Mouse (Mus musculus): ENCODE results near the gene Aven. TPM values are rescaled to one million over a fixed set of nuclear protein-coding genes. Genes with fewer than 3 reads are reported as not detected.

The Aven gene
- polyA plus RNA-seq, 1 experiment from 2014 or later = 8.4 TPM

DNA sequence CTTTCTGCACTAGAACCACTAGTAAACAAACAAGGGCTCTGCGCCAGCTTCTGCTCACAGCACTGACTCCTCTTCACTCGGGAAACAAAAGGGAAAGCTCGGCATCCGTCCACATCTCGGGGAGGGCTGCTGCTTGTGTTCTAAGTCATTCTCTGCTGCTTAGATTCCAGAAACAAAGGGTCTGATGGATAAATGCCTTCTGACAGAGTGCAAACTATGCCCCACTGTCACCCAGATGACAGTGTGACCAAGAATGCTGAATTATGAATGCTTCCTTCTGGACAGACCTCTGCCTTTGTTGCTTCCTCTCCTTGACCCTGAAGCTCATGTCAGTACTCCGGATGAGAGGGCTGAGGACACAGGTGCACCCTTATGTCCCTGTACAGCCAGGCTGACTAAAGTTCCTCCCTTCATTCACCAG, 98.7 kb downstream of the Aven start:
- no peak overlapping the region for H3K27ac ChIP-seq
- no peak overlapping the region for H3K9ac ChIP-seq
- H3K4me2 ChIP-seq (replicated peaks) = no peak overlapping the region
- no peaks in the 10 kb centered on the region for H3K9me3 ChIP-seq
- no peaks in the 10 kb centered on the region for H3K4me1 ChIP-seq (replicated peaks)
- no peak for ATAC-seq
- WGBS = 63% methylated on average over 6 of the region's 6 CpGs
- no peaks in the 10 kb centered on the region for H3K36me3 ChIP-seq
- no peak overlapping the region for H3K4me3 ChIP-seq (replicated peaks)
- no peaks in the 10 kb centered on the region for H3K27me3 ChIP-seq (replicated peaks)

DNA sequence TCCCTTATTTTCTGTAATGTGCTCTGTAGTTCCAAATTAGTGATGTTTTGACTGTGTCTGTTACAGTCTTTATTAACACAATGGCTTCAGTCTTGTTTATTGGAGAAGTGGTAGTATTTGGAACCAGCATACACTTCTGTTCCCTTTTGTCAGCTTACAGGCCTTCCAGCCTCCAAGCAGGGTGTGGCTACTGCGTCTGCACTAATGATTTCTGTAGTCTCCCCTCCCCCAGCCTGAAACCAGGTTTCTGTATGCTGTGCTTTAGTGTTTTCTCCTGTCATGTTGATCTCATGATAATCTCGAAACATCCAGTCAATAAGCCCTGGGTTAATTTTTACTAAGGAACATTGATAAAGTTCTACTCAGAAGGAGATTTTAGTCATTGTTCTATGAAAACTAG, 100.6 kb downstream of the Aven start:
- Histone ChIP-seq H3K4me2 (replicated peaks) (no peak overlapping the region), H3K36me3 (no peaks in the 10 kb centered on the region), H3K4me1 (replicated peaks) (no peaks in the 10 kb centered on the region), H3K9me3 (no peaks in the 10 kb centered on the region), H3K27me3 (replicated peaks) (no peaks in the 10 kb centered on the region), H3K27ac (no peak overlapping the region), H3K9ac (no peak overlapping the region), H3K4me3 (replicated peaks) (no peak overlapping the region)
- WGBS = 53% methylated on average over 2 of the region's 2 CpGs
- peak; percentile 66; the same call in 1 of the 2 replicates for ATAC-seq

DNA sequence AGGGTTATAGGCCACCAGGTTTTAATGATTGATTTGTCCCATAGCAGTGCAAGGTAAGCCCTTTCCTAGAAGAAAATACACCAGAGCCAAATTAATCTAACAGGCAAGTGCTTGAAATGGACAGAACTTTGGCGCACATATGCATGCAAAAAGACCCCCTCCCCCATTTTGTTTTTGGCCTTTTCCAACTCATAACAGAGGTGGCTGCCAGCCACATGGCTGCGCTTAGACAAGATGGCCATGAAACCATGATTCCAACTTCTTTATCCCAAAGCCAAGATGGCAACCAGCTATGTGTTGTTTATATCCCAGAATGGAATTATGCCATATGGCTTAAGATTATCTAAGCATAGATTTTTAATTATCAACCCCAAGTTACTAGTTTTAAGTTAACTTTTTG, 101.0 kb downstream of the Aven start:
- no peaks in the 10 kb centered on the region for H3K9me3 ChIP-seq

DNA sequence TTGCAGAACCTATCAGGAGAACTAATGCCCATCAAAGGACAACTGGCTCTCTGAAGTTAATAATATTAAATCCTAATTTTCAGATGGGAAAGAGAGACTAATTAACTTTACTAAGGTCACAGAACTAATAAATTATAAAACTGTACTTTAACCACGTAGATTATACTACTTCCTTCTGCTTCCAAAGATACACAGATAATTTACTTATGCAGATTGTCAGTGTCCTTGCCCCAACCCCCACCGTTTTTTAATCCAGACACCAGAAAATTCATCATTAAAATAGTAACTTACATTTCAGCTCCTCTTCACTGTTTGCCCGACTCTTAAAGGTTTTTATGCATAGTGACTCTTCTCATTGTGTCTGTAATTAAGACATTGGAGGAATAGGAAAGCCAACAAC, 103.0 kb downstream of the Aven start:
- Histone ChIP-seq H3K4me3 (replicated peaks) (no peak overlapping the region), H3K27ac (no peak overlapping the region), H3K9ac (no peak overlapping the region), H3K4me1 (replicated peaks) (no peaks in the 10 kb centered on the region), H3K9me3 (no peaks in the 10 kb centered on the region), H3K36me3 (no peaks in the 10 kb centered on the region), H3K27me3 (replicated peaks) (no peaks in the 10 kb centered on the region), H3K4me2 (replicated peaks) (no peak overlapping the region)
- WGBS = 79% methylated on average over 3 of the region's 3 CpGs
- ATAC-seq = no peak

More for the DNA sequence above, 101.0 kb downstream of the Aven start:
- Histone ChIP-seq H3K9ac (no peak overlapping the region), H3K27me3 (replicated peaks) (no peaks in the 10 kb centered on the region), H3K4me2 (replicated peaks) (no peak overlapping the region), H3K27ac (no peak overlapping the region), H3K36me3 (no peaks in the 10 kb centered on the region), H3K4me1 (replicated peaks) (no peaks in the 10 kb centered on the region), H3K4me3 (replicated peaks) (no peak overlapping the region)
- 97% methylated on average over 2 of the region's 2 CpGs for WGBS
- ATAC-seq = 0 out of 2 replicates have a peak, but pooled peaks have one; percentile 8

DNA sequence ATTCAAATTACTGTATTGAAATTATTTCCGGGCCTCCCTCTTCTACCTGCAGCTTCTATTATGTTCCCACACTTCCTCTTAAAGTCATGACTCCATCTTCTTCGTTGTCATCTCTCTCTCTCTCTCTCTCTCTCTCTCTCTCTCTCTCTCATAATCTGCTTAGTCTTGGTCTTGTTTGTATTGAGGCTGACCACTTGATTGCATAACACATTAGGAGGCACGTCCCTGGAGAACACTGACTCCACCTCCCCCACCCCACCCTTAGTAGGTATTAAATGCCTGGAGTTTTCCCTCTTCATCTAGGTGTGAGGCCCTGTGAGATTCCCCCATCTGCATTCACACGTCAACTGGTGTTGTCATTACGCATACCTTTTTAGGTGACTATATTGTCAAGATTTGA, 103.7 kb downstream of the Aven start:
- no peaks in the 10 kb centered on the region for H3K9me3 ChIP-seq
- H3K9ac ChIP-seq = no peak overlapping the region
- ATAC-seq = no peak
- H3K4me2 ChIP-seq (replicated peaks) = no peak overlapping the region
- whole genome bisulfite sequencing = 67% methylated on average over 5 of the region's 5 CpGs
- no peaks in the 10 kb centered on the region for H3K4me1 ChIP-seq (replicated peaks)
- H3K4me3 ChIP-seq (replicated peaks) = no peak overlapping the region
- no peak overlapping the region for H3K27ac ChIP-seq
- H3K27me3 ChIP-seq (replicated peaks) = no peaks in the 10 kb centered on the region
- no peaks in the 10 kb centered on the region for H3K36me3 ChIP-seq

DNA sequence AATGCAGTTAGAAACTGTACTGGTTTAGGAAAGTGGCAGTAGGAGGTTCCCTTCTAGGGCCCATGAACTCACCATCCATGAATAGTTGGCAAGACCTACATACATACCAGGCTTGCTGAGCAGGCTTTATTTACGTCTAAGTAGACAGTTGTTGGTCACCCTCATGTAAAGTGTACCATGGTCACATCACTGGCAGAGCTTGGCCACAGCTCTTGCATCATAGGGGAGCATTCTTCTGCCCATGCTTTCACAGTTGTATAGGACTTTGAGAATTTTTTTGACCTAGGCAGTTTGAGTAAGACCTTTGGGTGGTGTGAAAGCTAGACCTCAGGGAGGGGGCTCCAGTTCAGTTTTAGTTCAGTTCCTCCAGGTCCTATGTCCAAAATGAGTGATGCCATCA, 104.3 kb downstream of the Aven start:
- H3K4me1 ChIP-seq (replicated peaks) = no peaks in the 10 kb centered on the region
- no peak overlapping the region for H3K27ac ChIP-seq
- no peaks in the 10 kb centered on the region for H3K36me3 ChIP-seq
- no peak overlapping the region for H3K4me2 ChIP-seq (replicated peaks)
- 68% methylated on average over 1 of the region's 1 CpGs for WGBS
- H3K9me3 ChIP-seq = no peaks in the 10 kb centered on the region
- H3K4me3 ChIP-seq (replicated peaks) = no peak overlapping the region
- no peaks in the 10 kb centered on the region for H3K27me3 ChIP-seq (replicated peaks)
- no peak overlapping the region for H3K9ac ChIP-seq
- no peak for ATAC-seq

DNA sequence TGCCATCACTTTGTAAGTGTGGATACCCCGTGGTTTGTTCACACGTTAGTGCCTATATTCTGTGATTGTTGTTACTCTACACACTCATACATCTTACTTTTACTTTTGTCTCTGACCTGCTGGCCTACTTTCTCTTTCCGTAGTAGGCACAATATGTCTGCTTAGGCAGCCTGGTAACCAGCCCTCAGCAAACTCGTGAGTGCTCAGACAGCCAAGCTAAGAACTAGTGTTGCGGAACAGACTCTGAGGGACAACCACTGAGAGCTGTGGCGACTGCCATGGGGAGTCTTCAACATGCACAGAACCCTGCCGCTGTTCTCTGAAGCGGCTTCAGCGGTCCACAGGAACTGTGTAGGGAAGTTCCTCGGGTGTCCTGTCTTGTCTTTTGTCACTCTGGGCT, 107.5 kb downstream of the Aven start:
- Histone ChIP-seq H3K4me2 (replicated peaks) (no peak overlapping the region), H3K27ac (no peak overlapping the region), H3K27me3 (replicated peaks) (no peaks in the 10 kb centered on the region), H3K4me3 (replicated peaks) (no peak overlapping the region), H3K9ac (no peak overlapping the region), H3K36me3 (no peaks in the 10 kb centered on the region), H3K9me3 (no peaks in the 10 kb centered on the region), H3K4me1 (replicated peaks) (no peaks in the 10 kb centered on the region)
- no peak for ATAC-seq
- WGBS = 76% methylated on average over 10 of the region's 10 CpGs

DNA sequence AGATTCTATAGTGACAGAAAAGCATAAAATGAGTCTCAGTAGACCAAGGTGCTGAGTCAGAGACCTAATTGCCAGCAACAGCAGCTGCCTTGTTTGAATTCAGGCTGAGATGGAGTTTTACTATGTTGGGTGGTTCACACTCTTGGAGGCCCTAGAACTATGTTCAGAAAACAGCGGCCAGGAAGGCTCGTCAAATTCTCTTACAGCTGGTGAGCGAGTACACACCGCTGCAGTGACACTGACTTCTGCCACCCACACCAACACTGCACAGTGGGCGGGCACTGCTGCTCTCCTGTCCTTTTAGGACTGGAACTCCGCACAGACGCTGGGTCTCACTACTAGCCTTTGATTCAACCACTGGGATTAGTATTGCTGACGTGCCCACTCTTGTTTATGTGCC, 109.7 kb downstream of the Aven start:
- Histone ChIP-seq H3K9ac (no peak overlapping the region), H3K36me3 (no peaks in the 10 kb centered on the region), H3K27ac (no peak overlapping the region), H3K27me3 (replicated peaks) (no peaks in the 10 kb centered on the region), H3K4me3 (replicated peaks) (no peak overlapping the region), H3K9me3 (no peaks in the 10 kb centered on the region), H3K4me1 (replicated peaks) (no peaks in the 10 kb centered on the region), H3K4me2 (replicated peaks) (no peak overlapping the region)
- 72% methylated on average over 8 of the region's 8 CpGs for WGBS
- no peak for ATAC-seq

DNA sequence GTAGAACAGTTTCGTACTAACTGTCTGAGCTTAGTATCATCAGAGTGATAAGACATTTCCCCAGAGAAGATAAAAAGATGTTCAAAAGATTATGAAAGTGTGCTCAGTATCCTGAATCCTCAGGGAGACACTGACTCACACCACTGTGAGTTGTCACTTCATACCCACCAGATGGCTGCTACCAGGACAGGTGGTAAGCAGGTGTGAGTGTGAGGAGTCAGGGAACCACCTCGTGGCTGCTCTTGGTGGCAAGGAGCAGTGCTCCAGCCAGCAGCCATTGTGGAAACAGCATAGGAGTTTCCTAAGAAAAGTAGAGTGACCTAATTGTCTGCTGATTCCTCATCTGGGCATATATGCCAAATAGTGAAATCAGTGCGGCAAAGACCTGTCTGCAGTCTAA, 113.8 kb downstream of the Aven start:
- Histone ChIP-seq H3K4me2 (replicated peaks) (no peak overlapping the region), H3K9ac (no peak overlapping the region), H3K36me3 (no peaks in the 10 kb centered on the region), H3K27ac (no peak overlapping the region), H3K4me3 (replicated peaks) (no peak overlapping the region), H3K9me3 (no peaks in the 10 kb centered on the region), H3K27me3 (replicated peaks) (no peaks in the 10 kb centered on the region), H3K4me1 (replicated peaks) (no peaks in the 10 kb centered on the region)
- WGBS = 70% methylated on average over 3 of the region's 3 CpGs
- no peak for ATAC-seq

DNA sequence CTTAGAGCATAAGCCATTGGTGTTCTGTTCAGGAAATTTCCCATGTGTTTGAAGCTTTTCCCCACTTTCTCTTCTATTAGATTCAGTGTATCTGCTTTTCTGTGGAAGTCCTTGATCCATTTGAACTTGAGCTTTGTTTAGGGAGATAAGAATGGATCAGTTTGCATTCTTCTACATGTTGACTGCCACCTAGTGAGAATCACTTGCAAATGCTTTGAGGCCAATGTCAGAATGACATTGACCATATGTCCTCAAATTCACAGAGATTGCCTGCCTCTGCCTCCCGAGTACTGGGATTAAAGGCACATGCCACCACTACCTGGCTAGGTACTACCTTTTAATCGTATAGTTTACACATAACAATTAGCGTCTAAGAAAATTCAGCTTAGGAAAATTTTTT, 119.9 kb downstream of the Aven start:
- no peak for ATAC-seq
- Histone ChIP-seq H3K4me1 (replicated peaks) (no peaks in the 10 kb centered on the region), H3K27ac (no peak overlapping the region), H3K4me3 (replicated peaks) (no peak overlapping the region), H3K36me3 (no peaks in the 10 kb centered on the region), H3K9ac (no peak overlapping the region), H3K27me3 (replicated peaks) (no peaks in the 10 kb centered on the region), H3K9me3 (no peaks in the 10 kb centered on the region), H3K4me2 (replicated peaks) (no peak overlapping the region)
- 74% methylated on average over 3 of the region's 3 CpGs for WGBS

DNA sequence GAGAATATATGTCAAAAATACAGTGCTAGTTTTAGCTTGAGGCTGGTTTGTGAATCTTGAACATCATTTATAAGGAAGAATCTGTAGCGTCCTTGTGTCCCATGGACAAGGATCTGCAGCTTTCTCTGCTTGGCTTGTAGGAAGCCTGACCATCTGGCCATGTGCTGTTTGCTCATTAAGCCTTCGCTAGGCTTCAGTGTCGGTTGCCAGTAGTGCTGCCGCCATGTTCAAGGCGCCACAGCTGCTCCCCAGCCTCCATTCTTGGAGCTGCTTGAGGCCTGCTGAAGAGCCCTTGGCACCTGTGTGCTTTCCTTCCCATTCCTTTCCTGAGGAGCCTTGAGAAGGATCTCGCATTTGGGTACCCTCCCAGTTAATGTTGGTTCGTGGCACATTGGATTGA, 121.6 kb downstream of the Aven start:
- H3K9ac ChIP-seq = no peak overlapping the region
- no peak for ATAC-seq
- 87% methylated on average over 7 of the region's 7 CpGs for WGBS

DNA sequence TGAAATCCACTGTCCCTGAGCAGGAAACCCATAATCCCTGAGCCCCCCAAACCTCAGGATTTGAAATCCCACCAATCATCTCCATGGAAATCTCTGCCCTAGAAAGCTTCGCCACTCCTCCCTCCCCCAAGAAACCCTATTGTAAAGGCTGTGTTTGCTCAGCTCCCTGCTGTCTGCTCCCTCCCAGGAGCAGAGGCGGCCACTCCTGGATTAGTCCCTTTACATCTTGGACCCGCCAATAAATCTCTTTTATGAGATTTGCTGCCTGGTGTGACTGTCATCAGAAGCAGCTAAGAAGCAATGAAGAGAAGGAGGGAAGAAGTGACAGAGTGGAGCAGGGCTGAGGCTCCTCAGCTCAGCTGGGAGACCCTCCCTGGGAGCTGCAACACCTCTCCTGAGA, 124.4 kb downstream of the Aven start:
- H3K4me3 ChIP-seq (replicated peaks) = no peak overlapping the region
- ATAC-seq = peak; percentile 59
- no peaks in the 10 kb centered on the region for H3K9me3 ChIP-seq
- H3K9ac ChIP-seq = no peak overlapping the region
- H3K4me2 ChIP-seq (replicated peaks) = no peak overlapping the region
- H3K36me3 ChIP-seq = no peaks in the 10 kb centered on the region
- 30% methylated on average over 3 of the region's 3 CpGs for WGBS
- H3K4me1 ChIP-seq (replicated peaks) = no peaks in the 10 kb centered on the region
- H3K27me3 ChIP-seq (replicated peaks) = no peaks in the 10 kb centered on the region
- H3K27ac ChIP-seq = no peak overlapping the region

More for the DNA sequence above, 121.6 kb downstream of the Aven start:
- Histone ChIP-seq H3K4me2 (replicated peaks) (no peak overlapping the region), H3K9me3 (no peaks in the 10 kb centered on the region), H3K27ac (no peak overlapping the region), H3K27me3 (replicated peaks) (no peaks in the 10 kb centered on the region), H3K4me3 (replicated peaks) (no peak overlapping the region), H3K36me3 (no peaks in the 10 kb centered on the region), H3K4me1 (replicated peaks) (no peaks in the 10 kb centered on the region)

DNA sequence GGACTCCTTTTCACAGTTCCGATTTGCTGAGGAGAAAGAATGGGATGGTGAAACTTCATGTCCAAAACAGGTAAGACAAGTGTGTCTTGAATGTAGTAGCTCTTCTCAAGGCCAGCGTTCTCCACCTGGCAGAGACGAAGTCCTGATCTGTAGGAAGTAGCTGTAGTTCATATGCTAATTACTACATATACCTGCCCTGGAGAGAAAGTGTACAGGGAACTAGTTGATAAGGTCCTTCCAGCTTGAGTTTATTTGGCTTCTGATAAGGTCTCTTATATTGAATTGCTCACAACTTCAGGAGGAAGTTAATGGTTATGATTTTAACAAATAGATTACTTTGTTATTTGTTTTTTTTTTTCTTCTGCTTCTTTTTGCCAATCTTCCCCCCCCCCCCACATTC, 132.4 kb downstream of the Aven start:
- WGBS = 62% methylated on average over 3 of the region's 3 CpGs
- peak; percentile 67 for ATAC-seq
- H3K9me3 ChIP-seq = no peaks in the 10 kb centered on the region
- H3K9ac ChIP-seq = no peak overlapping the region
- H3K36me3 ChIP-seq = no peaks in the 10 kb centered on the region
- no peaks in the 10 kb centered on the region for H3K27me3 ChIP-seq (replicated peaks)
- H3K4me3 ChIP-seq (replicated peaks) = no peak overlapping the region
- no peaks in the 10 kb centered on the region for H3K4me1 ChIP-seq (replicated peaks)
- no peak overlapping the region for H3K4me2 ChIP-seq (replicated peaks)
- no peak overlapping the region for H3K27ac ChIP-seq

DNA sequence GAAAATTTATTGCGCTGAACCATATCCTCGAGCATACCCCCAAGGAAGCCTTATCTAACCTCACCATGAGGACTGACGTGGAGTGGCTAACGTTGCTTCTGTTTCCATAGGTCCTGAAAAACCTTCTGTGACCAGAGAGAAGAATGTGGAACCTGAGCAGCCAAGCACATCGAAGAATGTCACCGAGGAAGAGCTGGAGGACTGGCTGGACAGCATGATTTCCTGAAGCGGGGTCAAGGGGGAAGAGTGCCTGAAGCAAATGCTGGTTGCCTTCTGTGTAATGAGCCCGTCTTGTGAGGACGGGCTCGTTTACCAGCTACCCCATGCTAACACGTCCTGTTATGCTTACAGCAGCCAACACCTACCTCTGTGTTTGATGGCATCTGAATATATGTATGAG, 137.9 kb downstream of the Aven start:
- no peaks in the 10 kb centered on the region for H3K27me3 ChIP-seq (replicated peaks)
- H3K4me3 ChIP-seq (replicated peaks) = no peak overlapping the region
- H3K27ac ChIP-seq = no peak overlapping the region
- ATAC-seq = no peak
- H3K36me3 ChIP-seq = no peaks in the 10 kb centered on the region
- H3K4me1 ChIP-seq (replicated peaks) = no peaks in the 10 kb centered on the region
- no peak overlapping the region for H3K4me2 ChIP-seq (replicated peaks)
- WGBS = 89% methylated on average over 11 of the region's 11 CpGs
- no peak overlapping the region for H3K9ac ChIP-seq
- no peaks in the 10 kb centered on the region for H3K9me3 ChIP-seq
